Mouse (Mus musculus) left cerebral cortex, postnatal 14 days (tissue): ENCODE data around the gene Ren1. TPM values are rescaled to one million over a fixed set of nuclear protein-coding genes. Genes with fewer than 3 reads are reported as not detected.
"Not testable (repeated sequence)": the region's sequence is repeated elsewhere in the genome, so short reads cannot be mapped to it uniquely, and the experiment has no call there.

Experiments used
- DNase-seq, 2 experiments: peaks; one replicate each; pipeline ENCODE4 v3.0.0; 2021 to 2022; ENCODE audit warnings: low spot score in 2 of 2, mixed read lengths in 1 of 2
- intact Hi-C: fragments of 180-260 bp; cut with DNase I; formaldehyde crosslinking; loops from one replicate; pipeline ENCODE4 v1.15.1; 2025
- total RNA-seq, 2 experiments: library from RNA; stranded (reverse); gene quantifications; 2 replicates each; pipeline ENCODE4 v1.2.3; 2021

The Ren1 gene
- total RNA-seq, 2 experiments from 2014 or later: not detected

DNA sequence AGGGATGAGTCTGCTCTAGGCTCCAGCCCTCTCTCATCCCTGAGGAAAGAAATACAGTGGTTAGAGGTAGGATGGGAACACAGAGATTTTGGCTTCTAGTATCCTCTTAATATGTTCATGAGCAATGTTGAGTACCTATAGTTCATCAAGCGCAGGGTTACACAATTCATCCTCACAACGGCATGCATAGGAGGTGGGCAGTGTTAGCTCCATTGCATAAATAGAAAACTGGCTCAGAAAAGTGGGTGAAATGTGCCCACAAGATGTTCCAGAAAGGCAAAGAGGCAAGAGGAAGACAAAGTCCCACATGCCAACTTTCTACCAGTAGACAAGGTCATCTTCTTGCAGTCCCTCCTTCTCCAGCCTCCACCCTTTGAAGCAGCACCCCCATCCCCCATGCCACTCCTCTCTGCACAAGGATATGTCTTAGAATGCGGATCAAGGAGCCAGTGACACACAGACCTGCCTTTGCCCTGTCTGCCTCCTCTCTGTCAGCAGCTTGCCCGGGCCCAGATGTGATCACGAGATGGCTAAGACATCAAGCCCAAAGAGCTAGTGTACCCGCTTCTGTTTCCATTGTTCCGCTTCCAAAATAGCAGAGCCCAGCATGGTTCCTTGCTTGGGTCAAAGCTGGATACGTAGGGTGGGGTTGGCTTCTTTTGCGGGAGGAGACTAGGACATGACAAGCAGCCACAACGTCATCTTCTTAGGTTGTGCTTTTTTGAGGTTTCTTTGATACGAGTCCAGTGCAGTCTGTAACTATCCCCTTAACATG lies 17.5 kb upstream of the Ren1 start:
- peak in 1 of 2 experiments; percentile 33 for DNase-seq
- intact Hi-C loops: no loop called here

DNA sequence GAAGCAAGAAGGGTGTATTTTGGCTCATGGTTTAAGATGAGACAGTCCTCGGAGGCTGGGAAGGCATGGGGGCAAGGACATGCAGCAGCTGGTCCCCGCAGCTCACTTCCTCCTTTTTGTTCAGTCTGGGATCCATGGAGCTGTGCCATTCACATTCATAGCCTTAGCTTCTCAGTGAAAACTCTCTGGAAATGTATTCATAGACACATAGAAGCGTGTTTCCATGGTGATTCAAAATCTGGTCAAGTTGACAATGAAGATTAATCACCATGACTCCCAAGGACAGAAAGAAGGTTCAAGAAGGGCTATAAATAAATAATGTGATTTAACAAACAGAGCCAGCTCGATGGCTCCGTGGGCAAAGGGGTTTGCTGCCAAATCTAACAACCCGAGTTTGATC lies 16.4 kb upstream of the Ren1 start:
- intact Hi-C loops: no loop called here
- DNase-seq: peak in 1 of 2 experiments; percentile 62

DNA sequence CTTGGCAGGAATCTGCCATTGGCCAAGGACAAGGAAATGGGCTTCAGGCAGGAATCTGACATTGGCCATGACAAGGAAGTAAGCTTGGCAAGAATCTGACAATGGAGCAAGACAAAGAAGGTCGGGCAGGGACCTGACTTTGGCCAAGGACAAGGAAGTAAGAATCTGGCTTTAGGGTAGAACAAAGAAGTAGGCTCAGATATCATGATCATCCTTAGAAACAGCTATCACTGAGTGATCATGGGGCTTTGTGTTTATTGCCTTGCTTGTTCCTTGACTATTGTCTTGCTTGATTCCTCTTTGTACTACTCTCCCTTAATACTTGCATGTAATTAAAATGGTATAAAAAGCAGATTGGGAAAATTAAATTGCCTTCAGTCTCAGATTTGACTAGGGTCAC lies 9.9 kb upstream of the Ren1 start:
- DNase-seq, intact Hi-C loops: not testable (repeated sequence)

DNA sequence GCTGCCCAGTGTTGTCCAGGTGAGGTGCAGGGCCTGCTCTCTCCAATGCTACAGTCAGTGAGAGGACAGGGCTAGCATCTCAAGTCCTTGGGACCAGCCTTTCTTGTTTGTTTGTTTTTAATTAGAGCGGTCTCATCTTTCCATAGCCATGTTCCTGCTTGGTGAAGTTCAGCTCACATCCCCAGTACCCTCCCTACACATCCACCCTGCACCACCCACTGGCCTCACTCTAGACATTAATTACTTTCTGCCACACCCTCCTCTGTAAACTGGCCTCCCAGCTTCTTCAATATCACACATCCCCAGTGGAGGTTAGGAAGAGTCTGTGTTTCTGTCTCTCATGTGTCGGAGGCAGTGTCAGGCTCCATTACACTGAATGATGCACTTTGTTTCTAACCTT lies 6.0 kb upstream of the Ren1 start:
- DNase-seq: no peak
- intact Hi-C loops: no loop called here

- intact Hi-C loops: no loop called here
- peak in 1 of 2 experiments; percentile 51 for DNase-seq
These were observed 3.8 kb upstream of the Ren1 start for GRCm38 (mm10) chr1:133346531-133346930.

GRCm38 (mm10) chr1:133347226-133347625 lies 3.1 kb upstream of the Ren1 start:
- no peak for DNase-seq
- intact Hi-C loops: no loop called here

- intact Hi-C loops: no loop called here
These were observed 2.4 kb upstream of the Ren1 start for GRCm38 (mm10) chr1:133347693-133348520.

GRCm38 (mm10) chr1:133351762-133352161 lies 1.5 kb downstream of the Ren1 start:
- peak in 1 of 2 experiments; percentile 49 for DNase-seq
- intact Hi-C loops: loop anchor here (2.0 kb wide), 1 partner anchor 171 kb away; no protein-coding TSS in a partner anchor

More at GRCm38 (mm10) chr1:133347693-133348520, 2.4 kb upstream of the Ren1 start:
- no peak for DNase-seq

DNA sequence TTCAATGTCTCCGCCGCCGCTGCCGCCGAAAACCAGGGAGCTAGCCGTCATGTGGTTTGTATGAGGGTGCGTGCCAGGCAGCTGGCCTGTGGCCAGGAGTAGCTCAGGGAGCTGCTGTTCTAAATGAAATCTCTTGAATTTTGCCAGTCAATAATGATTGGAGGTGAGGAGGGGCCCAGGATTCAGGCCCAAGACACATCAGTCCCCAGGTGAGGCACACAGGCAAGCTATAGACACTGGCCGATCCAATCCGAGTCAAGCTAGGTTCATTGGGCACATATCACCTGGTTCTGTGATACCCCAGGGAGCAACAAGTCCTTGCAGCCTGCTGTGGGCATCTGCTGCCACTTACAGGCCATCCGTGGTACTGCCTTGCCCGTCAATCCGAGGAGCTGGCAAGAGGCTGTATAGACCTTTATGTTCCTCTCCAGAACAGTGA lies 3.1 kb downstream of the Ren1 start:
- intact Hi-C loops: loop anchor here (1.0 to 2.0 kb wide), 2 partner anchors 39 to 173 kb away; no protein-coding TSS in a partner anchor
- DNase-seq: peak; percentile 87

- intact Hi-C loops: no loop called here
These were observed 5.2 kb downstream of the Ren1 start for GRCm38 (mm10) chr1:133355469-133355868.

GRCm38 (mm10) chr1:133355912-133356311 lies 5.6 kb downstream of the Ren1 start:
- intact Hi-C loops: no loop called here
- no peak for DNase-seq

More at GRCm38 (mm10) chr1:133355469-133355868, 5.2 kb downstream of the Ren1 start:
- no peak for DNase-seq

DNA sequence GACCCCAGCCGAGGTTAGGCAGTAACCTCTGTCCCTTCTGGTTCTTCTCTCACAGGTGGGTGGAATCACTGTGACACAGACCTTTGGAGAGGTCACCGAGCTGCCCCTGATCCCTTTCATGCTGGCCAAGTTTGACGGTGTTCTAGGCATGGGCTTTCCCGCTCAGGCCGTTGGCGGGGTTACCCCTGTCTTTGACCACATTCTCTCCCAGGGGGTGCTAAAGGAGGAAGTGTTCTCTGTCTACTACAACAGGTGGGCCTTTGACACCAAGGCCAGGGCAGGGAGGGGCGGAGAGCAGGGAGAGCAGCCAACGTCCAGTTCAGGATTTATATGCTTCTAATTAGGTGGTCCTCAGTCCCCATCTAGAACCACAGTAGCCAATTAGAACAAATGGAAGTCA lies 6.0 kb downstream of the Ren1 start:
- no peak for DNase-seq
- intact Hi-C loops: no loop called here

DNA sequence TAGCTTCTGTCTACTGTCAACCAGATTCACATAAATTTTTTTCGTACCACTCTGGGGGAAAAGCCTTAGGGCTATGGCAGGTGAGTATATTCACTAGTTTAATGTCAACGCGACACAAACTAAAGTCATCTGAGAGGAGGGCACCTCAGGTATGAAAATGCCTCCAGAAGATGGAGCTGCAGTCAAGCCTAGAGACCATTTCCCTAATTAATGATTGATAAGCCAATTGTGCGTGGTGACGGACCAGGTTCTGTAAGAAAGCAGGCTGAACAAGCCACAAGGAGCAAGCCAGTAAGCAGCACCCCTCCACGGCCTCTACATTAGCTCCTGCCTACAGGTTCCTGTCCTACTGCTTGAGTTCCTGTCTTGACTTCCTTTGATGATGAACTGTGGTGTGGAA lies 10.7 kb downstream of the Ren1 start:
- intact Hi-C loops: no loop called here
- no peak for DNase-seq

DNA sequence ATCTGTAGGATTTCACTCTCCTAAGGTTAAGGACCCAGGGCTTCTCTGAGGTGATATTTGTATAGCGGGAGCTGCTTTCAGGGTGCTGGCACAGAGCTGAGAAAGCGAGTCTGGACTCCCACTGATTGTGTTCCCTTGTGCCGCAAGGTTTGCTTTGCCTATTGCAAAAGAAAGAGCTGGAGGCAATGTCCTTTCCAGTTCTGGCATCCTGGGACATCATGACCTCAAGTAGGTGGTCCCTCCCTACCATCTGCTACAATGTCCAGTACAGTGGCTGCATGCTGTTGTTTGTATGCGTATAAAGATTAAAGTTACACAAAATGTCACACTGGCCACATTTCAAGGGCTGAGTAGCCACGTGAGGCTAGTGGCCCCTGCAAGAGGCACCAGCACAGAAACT lies 11.8 kb downstream of the Ren1 start:
- no peak for DNase-seq
- intact Hi-C loops: no loop called here

DNA sequence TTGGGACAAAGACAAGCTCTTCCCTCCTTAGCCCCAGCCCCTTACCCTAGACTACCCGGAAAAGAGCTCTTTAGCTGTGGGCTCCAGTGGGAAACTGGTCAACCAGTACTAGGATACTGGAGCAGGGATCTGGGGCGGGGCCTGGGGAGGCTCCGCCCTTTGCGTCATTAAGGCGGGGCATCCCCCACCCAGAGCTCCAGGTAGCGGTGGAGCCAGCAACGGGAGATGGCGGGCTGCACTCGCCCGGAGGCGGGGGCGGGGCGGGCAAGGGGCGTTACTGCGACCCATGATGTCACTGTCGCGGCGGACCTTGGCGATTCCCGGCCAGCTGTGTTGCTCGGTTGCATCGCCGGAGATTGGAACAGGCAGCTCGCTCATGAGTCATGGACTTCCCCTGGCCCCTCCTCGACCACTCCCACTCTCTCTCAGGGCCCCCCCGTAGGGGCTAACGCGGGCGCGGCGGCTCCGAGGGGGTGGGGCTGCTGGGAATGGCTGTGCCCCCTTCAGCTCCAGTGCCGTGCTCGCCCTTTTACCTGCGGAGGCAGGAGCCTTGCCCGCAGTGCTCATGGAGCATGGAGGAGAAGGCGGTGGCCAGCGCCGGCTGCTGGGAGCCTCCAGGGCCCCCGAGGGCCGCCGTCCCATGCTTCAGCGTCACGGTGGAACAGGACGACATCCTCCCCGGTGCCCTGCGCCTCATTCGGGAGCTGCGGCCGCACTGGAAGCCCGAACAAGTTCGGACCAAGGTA lies 13.1 kb downstream of the Ren1 start, which contains the start of gene Etnk2:
Etnk2 (plus strand) TSS at position 297 of the 746 bp plus-strand sequence.
- intact Hi-C loops: no loop called here
- peak; percentile 63 to 67 for DNase-seq

GRCm38 (mm10) chr1:133364022-133364630 lies 13.8 kb downstream of the Ren1 start:
- intact Hi-C loops: no loop called here
- no peak for DNase-seq

GRCm38 (mm10) chr1:133364890-133365289 lies 14.6 kb downstream of the Ren1 start:
- no peak for DNase-seq
- intact Hi-C loops: no loop called here

DNA sequence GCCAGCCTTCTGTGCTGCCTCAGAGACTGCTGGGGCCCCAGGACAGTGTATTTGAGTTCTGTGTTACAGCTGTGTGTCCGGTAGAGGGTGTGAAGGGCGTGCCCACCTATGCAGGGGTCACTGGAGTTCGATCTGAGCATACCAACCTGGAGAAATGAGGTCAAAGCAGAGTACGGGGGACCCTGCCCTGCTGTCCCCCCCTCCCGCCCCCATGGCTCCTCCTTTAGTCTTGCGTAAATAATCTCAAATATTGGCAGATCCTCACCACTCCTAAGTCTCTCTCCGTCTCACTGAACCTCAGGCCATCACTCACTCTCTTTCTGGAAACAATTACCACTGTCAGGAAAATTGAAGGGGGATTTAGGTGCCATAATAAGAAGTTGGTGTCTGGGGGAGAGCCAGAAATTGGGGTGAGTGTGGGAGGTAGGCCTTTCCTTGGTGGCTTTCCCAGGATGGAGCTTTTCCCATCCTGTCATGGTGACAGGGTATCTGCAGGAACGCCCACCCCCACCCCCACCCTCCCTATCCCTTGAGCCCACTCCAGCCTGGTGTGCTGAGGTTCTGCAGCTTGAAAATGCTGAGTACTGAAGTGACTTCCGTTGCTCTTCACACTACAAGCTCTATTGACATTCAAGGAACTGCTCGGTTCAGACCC lies 16.8 kb downstream of the Ren1 start:
- peak; percentile 48 to 58 for DNase-seq
- intact Hi-C loops: no loop called here
